Mouse (Mus musculus) megakaryocyte-erythroid progenitor cell, adult 5-6 weeks (primary cell): ENCODE results near the gene Ypel3. TPM values are rescaled to one million over a fixed set of nuclear protein-coding genes. Genes with fewer than 3 reads are reported as not detected.

Experiments used
- ATAC-seq: replicated peaks from 2 replicates; pipeline ENCODE4 v1.8.0; 2016; ENCODE audit warnings: mild to moderate bottlenecking, inconsistent platforms; ENCODE audit not compliant: severe bottlenecking, poor library complexity, low FRiP score, low TSS enrichment
- total RNA-seq, 2 experiments: library from RNA; stranded (forward) in 1 of 2; stranded (reverse) in 1 of 2; fragments of 200-1000, 215-1000 nt in 1 of 2; fragments of >200 nt in 1 of 2; fragmentation: Nextera tagmentation in 1 of 2; gene quantifications; 2 replicates each; pipeline ENCODE4 v1.2.3; 2014 to 2017

Gene Ypel3
- total RNA-seq, 2 experiments from 2014 or later = 22.6 to 40.6 TPM

GRCm38 (mm10) chr7:126789141-126789540 lies 12.4 kb downstream of the Ypel3 start:
- ATAC-seq = no peak

GRCm38 (mm10) chr7:126791851-126792720 lies 15.3 kb downstream of the Ypel3 start, which contains the start of gene Ppp4c:
Gene Ppp4c, minus strand, starts transcription at chr7:126792496.
- peak; percentile 89 for ATAC-seq

GRCm38 (mm10) chr7:126792721-126793443 lies 16.1 kb downstream of the Ypel3 start:
- no peak for ATAC-seq

- no peak for ATAC-seq
These were observed 16.9 kb downstream of the Ypel3 start for GRCm38 (mm10) chr7:126793456-126794270.

GRCm38 (mm10) chr7:126794271-126794605 lies 17.5 kb downstream of the Ypel3 start:
- no peak for ATAC-seq

- no peak for ATAC-seq
These were observed 18.9 kb downstream of the Ypel3 start for GRCm38 (mm10) chr7:126795387-126796317.

- ATAC-seq = 0 out of 2 replicates have a peak, but pooled peaks have one; percentile 9
These were observed 19.7 kb downstream of the Ypel3 start for GRCm38 (mm10) chr7:126796350-126796932.

GRCm38 (mm10) chr7:126797411-126798126 lies 20.8 kb downstream of the Ypel3 start, which contains the start of gene Fam57b:
Gene Fam57b, plus strand, starts transcription at chr7:126797668.
- ATAC-seq = peak; percentile 28

- ATAC-seq = peak; percentile 3; the same call in 1 of the 2 replicates
These were observed 21.6 kb downstream of the Ypel3 start for GRCm38 (mm10) chr7:126798127-126799049.

GRCm38 (mm10) chr7:126799050-126799467 lies 22.3 kb downstream of the Ypel3 start:
- ATAC-seq = peak; percentile 81

GRCm38 (mm10) chr7:126799468-126800268 lies 22.9 kb downstream of the Ypel3 start:
- peak; percentile 52 for ATAC-seq

- no peak for ATAC-seq
These were observed 23.7 kb downstream of the Ypel3 start for GRCm38 (mm10) chr7:126800269-126801056.

- ATAC-seq = no peak
These were observed 24.3 kb downstream of the Ypel3 start for GRCm38 (mm10) chr7:126801057-126801422.

- ATAC-seq = no peak
These were observed 25.6 kb downstream of the Ypel3 start for GRCm38 (mm10) chr7:126802134-126802889.
